Mouse (Mus musculus): Measurements from ENCODE around the gene D17H6S53E.

- TF ChIP-seq CTCF (IDR thresholded peaks at IDR 0.05) (no peak), EP300 (IDR thresholded peaks at IDR 0.05) (no peak)
These were observed 25.9 kb downstream of the D17H6S53E start for GRCm38 (mm10) chr17:35152121-35152520.
